Mouse (Mus musculus) midbrain, embryonic 12.5 days (tissue): ENCODE measurements around the gene Myh9. TPM values are rescaled to one million over a fixed set of nuclear protein-coding genes. Genes with fewer than 3 reads are reported as not detected.

Experiments
- ATAC-seq: fragments of 200-750 bp; cut with Nextera tagmentation; 2 replicates; pipeline ENCODE4 v1.8.0; 2017; ENCODE audit warnings: low read depth, moderate TSS enrichment, moderate library complexity; ENCODE audit not compliant: low FRiP score
- H3K27ac ChIP-seq: fragments of 300-500 bp; sonication (generic); replicated peaks from 2 replicates; pipeline ENCODE4 v1.5.1; 2016; ENCODE audit warnings: mild to moderate bottlenecking
- H3K27me3 ChIP-seq: fragments of 300-500 bp; sonication (generic); 2 replicates; pipeline ENCODE4 v1.6.1; 2016; ENCODE audit warnings: mild to moderate bottlenecking
- H3K36me3 ChIP-seq: fragments of 300-500 bp; sonication (generic); 2 replicates; pipeline ENCODE4 v1.6.1; 2016
- H3K4me1 ChIP-seq: fragments of 300-500 bp; sonication (generic); 2 replicates; pipeline ENCODE4 v1.6.1; 2016
- H3K4me2 ChIP-seq: fragments of 300-500 bp; sonication (generic); replicated peaks from 2 replicates; pipeline ENCODE4 v1.6.1; 2016; ENCODE audit warnings: mild to moderate bottlenecking, moderate library complexity
- H3K4me3 ChIP-seq: fragments of 300-500 bp; sonication (generic); 2 replicates; pipeline ENCODE4 v1.5.1; 2016; ENCODE audit warnings: mild to moderate bottlenecking
- H3K9ac ChIP-seq: fragments of 300-500 bp; sonication (generic); replicated peaks from 2 replicates; pipeline ENCODE4 v1.6.1; 2016; ENCODE audit warnings: mild to moderate bottlenecking, moderate library complexity
- H3K9me3 ChIP-seq: fragments of 300-500 bp; sonication (generic); 2 replicates; pipeline ENCODE4 v1.6.1; 2016; ENCODE audit warnings: mild to moderate bottlenecking
- WGBS: fragments of 180-500 bp; shearing (Covaris S2); methylation state at CpG from one replicate; pipeline ENCODE4 v1.1.7; 2016; 5-methylcytosine and 5-hydroxymethylcytosine counted together
- polyA plus RNA-seq: library from polyadenylated mRNA; unstranded; fragments of >200 nt; fragmentation: Nextera tagmentation; extraction: Ambion mirVana; gene quantifications from 2 replicates; pipeline ENCODE4 v1.2.1, GENCODE M21; 2016

Gene Myh9
- polyA plus RNA-seq, 1 experiment from 2014 or later, result 24.9 TPM

GRCm38 (mm10) chr15:77866583-77867220, 24.7 kb upstream of the Myh9 start:
- H3K4me2 ChIP-seq, result no peak overlapping the region
- no peak overlapping the region for H3K4me3 ChIP-seq
- H3K27ac ChIP-seq, result no peak overlapping the region
- no peaks in the 10 kb centered on the region for H3K9me3 ChIP-seq
- H3K36me3 ChIP-seq, result no peaks in the 10 kb centered on the region
- no peak overlapping the region for H3K9ac ChIP-seq
- H3K27me3 ChIP-seq, result no peaks in the 10 kb centered on the region
- no peak for ATAC-seq
- WGBS, result 42% methylated on average over 11 of the region's 11 CpGs
- peaks cover 8% of the 10 kb centered on the region; the same call in 1 of the 2 replicates for H3K4me1 ChIP-seq

DNA sequence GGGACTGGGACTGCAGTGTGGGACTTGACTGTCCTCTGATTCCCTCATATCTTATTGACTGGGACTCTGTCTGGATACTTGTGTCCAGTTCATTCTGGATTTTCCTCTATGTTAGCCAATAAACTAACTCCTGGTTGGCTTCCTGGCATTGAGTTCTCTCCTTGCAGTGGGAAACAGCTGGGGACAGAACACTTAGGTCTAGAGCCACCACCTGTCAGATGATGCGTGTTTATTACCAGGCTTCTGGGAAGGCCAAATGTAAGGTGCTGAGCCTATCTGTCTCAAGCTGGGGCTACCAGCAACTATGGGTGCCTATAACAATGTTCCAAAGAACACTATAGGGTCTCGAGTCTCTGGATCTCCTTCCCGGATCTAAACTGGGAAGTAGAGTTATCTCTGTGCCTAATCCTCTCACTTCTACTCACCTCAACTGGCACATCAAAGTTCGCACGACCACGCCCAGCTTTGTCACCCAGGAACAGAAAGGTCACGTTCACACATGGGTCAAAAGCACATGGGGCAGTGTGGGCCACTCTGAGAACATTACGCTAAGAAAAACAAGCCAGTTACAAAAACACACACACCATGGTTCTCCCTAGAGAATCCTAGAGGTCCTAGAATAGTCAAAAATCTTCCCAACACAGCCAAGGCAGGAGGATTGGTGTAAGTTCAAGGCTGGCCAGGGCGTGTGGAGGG, 22.2 kb upstream of the Myh9 start:
- Histone ChIP-seq H3K27me3 (no peaks in the 10 kb centered on the region), H3K4me3 (no peak overlapping the region), H3K27ac (no peak overlapping the region), H3K4me1 (peaks cover 8% of the 10 kb centered on the region; the same call in 1 of the 2 replicates), H3K9ac (no peak overlapping the region), H3K9me3 (no peaks in the 10 kb centered on the region), H3K36me3 (no peaks in the 10 kb centered on the region), H3K4me2 (no peak overlapping the region)
- WGBS, result 80% methylated on average over 9 of the region's 9 CpGs
- no peak for ATAC-seq

DNA sequence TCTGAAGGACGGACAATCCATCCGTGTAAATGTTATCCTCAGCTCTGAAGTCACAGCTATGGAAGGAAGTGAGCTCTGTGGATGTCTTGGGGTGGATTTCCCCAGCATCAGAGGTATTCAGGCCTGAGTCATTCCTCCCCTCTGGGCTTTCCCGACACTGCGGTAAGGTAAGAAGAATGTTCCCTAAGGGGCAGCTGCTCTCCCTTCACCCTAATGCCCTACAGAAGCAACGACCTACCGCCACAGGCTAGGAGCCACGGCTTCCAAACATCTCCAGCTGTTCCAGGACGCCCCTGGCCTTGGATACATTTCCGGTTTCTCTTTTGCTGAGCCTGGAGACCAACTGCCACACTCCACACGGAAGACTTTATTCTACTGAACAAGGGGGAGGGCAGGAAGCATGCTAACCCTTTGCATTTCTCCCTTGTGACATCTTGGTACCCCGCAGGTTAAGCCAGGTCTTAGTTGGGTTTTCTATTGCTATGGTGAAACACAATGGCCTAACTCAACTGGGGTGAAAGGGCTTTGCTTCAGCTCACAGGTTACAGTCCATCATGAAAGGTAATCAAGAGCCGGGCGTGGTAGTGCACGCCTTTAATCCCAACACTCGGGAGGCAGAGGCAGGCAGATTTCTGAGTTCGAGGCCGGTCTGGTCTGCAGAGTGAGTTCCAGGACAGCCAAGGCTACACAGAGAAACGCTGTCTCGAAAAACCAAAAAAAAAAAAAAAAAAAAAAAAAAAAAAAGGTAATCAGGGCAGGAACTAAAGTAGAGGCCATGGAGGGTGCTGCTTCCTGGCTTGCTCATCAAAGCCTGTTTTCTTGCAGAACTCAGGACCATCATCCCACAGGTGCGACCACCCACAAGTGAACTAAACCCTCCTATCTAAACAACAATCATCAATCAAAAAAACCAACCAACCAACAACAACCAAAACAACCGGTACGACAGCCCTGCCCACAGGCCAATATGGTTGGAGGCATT, 21.3 kb upstream of the Myh9 start:
- Histone ChIP-seq H3K9ac (no peak overlapping the region), H3K4me1 (peaks cover 8% of the 10 kb centered on the region; the same call in 1 of the 2 replicates), H3K36me3 (no peaks in the 10 kb centered on the region), H3K9me3 (no peaks in the 10 kb centered on the region), H3K27me3 (peaks cover 4% of the 10 kb centered on the region; the same call in 1 of the 2 replicates), H3K27ac (no peak overlapping the region), H3K4me2 (no peak overlapping the region), H3K4me3 (no peak overlapping the region)
- ATAC-seq, result no peak
- WGBS, result 86% methylated on average over 20 of the region's 22 CpGs

GRCm38 (mm10) chr15:77860081-77860665, 18.2 kb upstream of the Myh9 start:
- no peaks in the 10 kb centered on the region for H3K9me3 ChIP-seq
- H3K4me3 ChIP-seq, result no peak overlapping the region
- WGBS, result 81% methylated on average over 1 of the region's 1 CpGs
- H3K9ac ChIP-seq, result no peak overlapping the region
- H3K4me1 ChIP-seq, result 0 out of 2 replicates have a peak, but pooled peaks cover 6% of the 10 kb centered on the region
- peaks cover 15% of the 10 kb centered on the region for H3K27me3 ChIP-seq
- H3K36me3 ChIP-seq, result no peaks in the 10 kb centered on the region
- H3K4me2 ChIP-seq, result no peak overlapping the region
- ATAC-seq, result no peak
- H3K27ac ChIP-seq, result no peak overlapping the region

DNA sequence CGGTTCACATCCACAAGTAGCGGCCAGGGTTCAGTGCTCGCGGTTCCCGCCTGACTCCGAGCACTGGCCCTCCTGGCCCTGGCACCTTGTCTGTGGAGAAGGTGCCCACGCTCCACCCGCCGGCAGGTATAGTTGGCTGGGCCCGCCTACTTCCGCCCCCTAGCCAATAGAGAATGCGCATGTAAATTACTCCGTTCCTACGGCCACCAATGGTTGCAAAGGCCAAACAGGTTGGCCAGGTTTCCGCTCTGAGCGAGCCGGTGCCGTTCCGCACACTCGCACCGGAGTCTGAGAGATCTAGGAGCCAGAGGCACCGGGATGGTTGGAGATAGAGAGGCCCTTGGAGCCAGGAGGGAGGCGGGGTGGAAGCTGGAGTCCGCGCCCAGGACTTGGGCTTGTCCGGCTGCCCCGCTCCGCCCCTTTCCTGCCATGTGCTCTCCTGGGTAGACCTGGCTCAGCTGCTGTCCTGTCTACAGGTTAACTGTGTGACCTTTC, 15.7 kb upstream of the Myh9 start:
- peak overlapping the region; percentile 25; the same call in 1 of the 2 replicates for H3K9ac ChIP-seq
- H3K4me1 ChIP-seq, result 0 out of 2 replicates have a peak, but pooled peaks cover 6% of the 10 kb centered on the region
- H3K4me3 ChIP-seq, result peak overlapping the region; percentile 48
- peaks cover 15% of the 10 kb centered on the region for H3K27me3 ChIP-seq
- no peaks in the 10 kb centered on the region for H3K9me3 ChIP-seq
- no peak overlapping the region for H3K27ac ChIP-seq
- 3% methylated on average over 28 of the region's 28 CpGs for WGBS
- no peaks in the 10 kb centered on the region for H3K36me3 ChIP-seq
- ATAC-seq, result 0 out of 2 replicates have a peak, but pooled peaks have one; percentile 38
- H3K4me2 ChIP-seq, result peak overlapping the region; percentile 73

GRCm38 (mm10) chr15:77856541-77856940, 14.6 kb upstream of the Myh9 start:
- Histone ChIP-seq H3K27me3 (peaks cover 15% of the 10 kb centered on the region), H3K36me3 (no peaks in the 10 kb centered on the region), H3K4me3 (no peak overlapping the region), H3K9me3 (no peaks in the 10 kb centered on the region), H3K27ac (no peak overlapping the region), H3K9ac (no peak overlapping the region), H3K4me2 (no peak overlapping the region), H3K4me1 (0 out of 2 replicates have a peak, but pooled peaks cover 6% of the 10 kb centered on the region)
- ATAC-seq, result no peak
- WGBS, result 81% methylated on average over 5 of the region's 5 CpGs

- no peak overlapping the region for H3K4me3 ChIP-seq
- no peaks in the 10 kb centered on the region for H3K9me3 ChIP-seq
- H3K9ac ChIP-seq, result no peak overlapping the region
- peaks cover 15% of the 10 kb centered on the region for H3K27me3 ChIP-seq
- ATAC-seq, result no peak
- WGBS, result 61% methylated on average over 8 of the region's 8 CpGs
- 0 out of 2 replicates have a peak, but pooled peaks cover 6% of the 10 kb centered on the region for H3K4me1 ChIP-seq
- H3K36me3 ChIP-seq, result no peaks in the 10 kb centered on the region
- no peak overlapping the region for H3K27ac ChIP-seq
- H3K4me2 ChIP-seq, result no peak overlapping the region
These were observed 13.3 kb upstream of the Myh9 start for GRCm38 (mm10) chr15:77855301-77855700.

DNA sequence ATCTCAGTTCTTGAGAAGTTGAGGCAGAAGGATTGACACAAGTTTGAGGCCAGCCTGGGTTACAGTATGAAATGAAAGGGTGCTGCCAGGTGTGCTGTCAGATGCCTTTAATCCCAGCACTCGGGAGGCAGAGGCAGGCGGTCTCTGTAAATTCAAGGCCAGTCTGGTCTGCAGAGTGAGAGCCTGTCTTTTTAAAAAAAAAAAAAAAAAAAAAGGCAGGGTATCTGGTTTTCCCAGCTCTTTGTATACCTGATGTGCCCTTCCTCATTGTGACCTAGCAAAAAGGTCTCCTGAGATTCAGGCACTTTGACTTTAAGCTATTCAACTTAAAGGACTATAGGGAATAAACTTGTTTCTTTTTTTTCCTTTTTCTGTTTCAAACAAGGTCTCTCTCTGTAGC, 10.0 kb upstream of the Myh9 start:
- Histone ChIP-seq H3K36me3 (no peaks in the 10 kb centered on the region), H3K4me2 (no peak overlapping the region), H3K27ac (no peak overlapping the region), H3K9me3 (no peaks in the 10 kb centered on the region), H3K4me1 (no peaks in the 10 kb centered on the region), H3K9ac (no peak overlapping the region), H3K4me3 (no peak overlapping the region), H3K27me3 (peaks cover 8% of the 10 kb centered on the region; the same call in 1 of the 2 replicates)
- 88% methylated on average over 2 of the region's 2 CpGs for WGBS
- ATAC-seq, result no peak

GRCm38 (mm10) chr15:77851136-77851535, 9.2 kb upstream of the Myh9 start:
- Histone ChIP-seq H3K9ac (no peak overlapping the region), H3K27ac (no peak overlapping the region)
- no peak for ATAC-seq

DNA sequence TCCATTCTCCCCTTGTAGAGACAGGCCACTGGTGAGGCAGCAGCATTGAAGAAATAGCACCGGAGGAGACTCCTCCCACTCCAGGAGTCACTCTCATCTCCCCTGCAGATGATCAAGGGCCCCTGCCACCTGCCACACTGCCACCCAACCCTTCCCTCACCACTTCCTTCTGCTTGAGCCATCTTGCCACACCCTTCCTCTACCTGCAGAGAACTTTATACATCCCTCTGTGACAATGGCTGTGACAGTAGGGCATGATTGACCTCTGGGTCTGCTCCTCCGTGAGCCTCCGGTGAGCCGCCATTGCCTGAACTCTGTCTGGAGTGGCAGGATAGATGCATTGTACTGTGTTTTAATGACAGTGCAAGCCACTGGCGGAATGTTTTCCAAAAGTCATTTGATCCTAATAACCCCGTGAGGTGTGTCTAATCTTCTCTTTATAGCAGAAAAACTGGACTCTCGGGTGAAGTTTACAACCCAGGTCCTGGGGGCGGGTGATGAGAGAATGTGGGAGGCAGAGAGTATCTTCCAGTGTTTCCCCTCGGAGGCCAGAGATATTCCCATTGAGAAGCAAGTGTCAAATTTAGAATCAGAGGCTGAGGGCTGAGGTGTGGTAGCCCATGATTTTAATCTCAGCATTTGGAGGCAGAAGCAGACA, 7.7 kb upstream of the Myh9 start:
- no peaks in the 10 kb centered on the region for H3K9me3 ChIP-seq
- no peak overlapping the region for H3K27ac ChIP-seq
- H3K4me1 ChIP-seq, result no peaks in the 10 kb centered on the region
- no peaks in the 10 kb centered on the region for H3K36me3 ChIP-seq
- no peak overlapping the region for H3K9ac ChIP-seq
- no peak overlapping the region for H3K4me2 ChIP-seq
- 78% methylated on average over 9 of the region's 9 CpGs for WGBS
- no peaks in the 10 kb centered on the region for H3K27me3 ChIP-seq
- ATAC-seq, result no peak
- H3K4me3 ChIP-seq, result no peak overlapping the region

More at GRCm38 (mm10) chr15:77851136-77851535, 9.2 kb upstream of the Myh9 start:
- Histone ChIP-seq H3K4me3 (no peak overlapping the region), H3K4me2 (no peak overlapping the region), H3K9me3 (no peaks in the 10 kb centered on the region), H3K27me3 (no peaks in the 10 kb centered on the region), H3K36me3 (no peaks in the 10 kb centered on the region), H3K4me1 (no peaks in the 10 kb centered on the region)
- 39% methylated on average over 3 of the region's 3 CpGs for WGBS

DNA sequence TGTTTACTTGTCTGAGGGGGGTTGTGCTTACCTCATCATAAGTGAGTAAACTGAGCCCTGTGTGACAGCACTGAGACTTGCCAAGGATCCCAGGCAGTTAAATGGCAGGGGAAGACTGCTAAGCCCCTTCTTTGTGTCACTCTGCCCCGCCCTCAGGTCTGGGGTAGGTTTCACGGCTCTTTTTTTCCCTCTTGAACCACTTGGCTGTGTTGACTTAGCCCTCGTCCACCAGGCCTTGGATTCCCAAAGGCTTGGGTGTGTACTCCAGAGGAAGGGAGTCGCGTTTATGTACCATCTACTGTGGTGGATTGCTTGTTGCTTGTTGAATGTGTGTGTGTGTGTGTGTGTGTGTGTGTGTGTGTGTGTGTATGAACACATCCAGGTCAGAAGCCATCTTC, 7.1 kb upstream of the Myh9 start:
- WGBS, result 61% methylated on average over 5 of the region's 5 CpGs
- no peak overlapping the region for H3K9ac ChIP-seq
- H3K27ac ChIP-seq, result no peak overlapping the region
- ATAC-seq, result no peak
- H3K4me3 ChIP-seq, result no peak overlapping the region
- H3K36me3 ChIP-seq, result no peaks in the 10 kb centered on the region
- H3K4me1 ChIP-seq, result no peaks in the 10 kb centered on the region
- no peaks in the 10 kb centered on the region for H3K9me3 ChIP-seq
- H3K4me2 ChIP-seq, result no peak overlapping the region
- no peaks in the 10 kb centered on the region for H3K27me3 ChIP-seq
